Mouse (Mus musculus): ENCODE results near the gene Ctdnep1. TPM values are rescaled to one million over a fixed set of nuclear protein-coding genes. Genes with fewer than 3 reads are reported as not detected.

Ctdnep1 gene
- polyA plus RNA-seq, 1 experiment: 171 TPM

DNA sequence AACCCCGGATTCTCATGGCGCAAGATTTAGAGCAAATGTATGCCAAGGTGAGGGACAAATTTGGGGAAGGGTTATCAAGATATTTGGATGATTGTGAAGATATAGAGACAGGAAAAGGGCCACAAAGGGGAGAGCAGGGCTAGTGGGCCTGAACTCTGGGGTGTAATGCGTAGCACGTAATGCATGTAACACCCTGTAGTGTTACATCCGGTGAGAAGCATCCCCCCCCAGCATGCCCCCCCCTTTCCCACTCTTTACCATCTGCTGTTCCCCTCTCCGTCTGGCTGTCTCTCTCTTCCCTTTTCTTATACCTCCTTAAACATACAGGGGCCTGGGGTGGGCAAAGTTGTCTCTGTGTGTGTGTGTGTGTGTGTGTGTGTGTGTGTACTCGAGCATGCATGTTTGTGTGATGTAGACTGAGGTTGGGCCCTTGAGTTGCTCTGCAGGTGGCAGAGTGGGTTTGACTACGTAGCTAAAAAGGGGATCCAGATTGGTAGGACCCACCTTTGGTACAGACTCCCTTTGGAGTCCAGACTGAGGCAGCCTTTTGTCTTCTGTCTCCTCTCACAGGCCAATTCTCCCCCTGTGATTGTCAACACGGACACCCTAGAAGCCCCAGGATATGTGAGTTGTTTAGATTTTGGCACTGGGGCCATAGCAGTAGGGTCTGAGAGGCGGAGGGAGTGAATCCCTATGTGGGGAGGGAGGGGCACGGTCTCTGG, 49.0 kb downstream of the Ctdnep1 start:
- Histone ChIP-seq H3K4me3 (ENCODE audit: insufficient read depth, low read length) (no peak overlapping the region), H3K27ac (ENCODE audit: insufficient read depth, low read length) (no peak overlapping the region), H3K4me1 (ENCODE audit: control insufficient read depth, insufficient read depth, low read length) (peaks cover 11% of the 10 kb centered on the region)
- TF ChIP-seq CTCF (IDR thresholded peaks at IDR 0.05; ENCODE audit: borderline replicate concordance, insufficient read depth, low read length) (no peak), POLR2A (IDR thresholded peaks at IDR 0.05; ENCODE audit: low read depth, low read length) (no peak)

DNA sequence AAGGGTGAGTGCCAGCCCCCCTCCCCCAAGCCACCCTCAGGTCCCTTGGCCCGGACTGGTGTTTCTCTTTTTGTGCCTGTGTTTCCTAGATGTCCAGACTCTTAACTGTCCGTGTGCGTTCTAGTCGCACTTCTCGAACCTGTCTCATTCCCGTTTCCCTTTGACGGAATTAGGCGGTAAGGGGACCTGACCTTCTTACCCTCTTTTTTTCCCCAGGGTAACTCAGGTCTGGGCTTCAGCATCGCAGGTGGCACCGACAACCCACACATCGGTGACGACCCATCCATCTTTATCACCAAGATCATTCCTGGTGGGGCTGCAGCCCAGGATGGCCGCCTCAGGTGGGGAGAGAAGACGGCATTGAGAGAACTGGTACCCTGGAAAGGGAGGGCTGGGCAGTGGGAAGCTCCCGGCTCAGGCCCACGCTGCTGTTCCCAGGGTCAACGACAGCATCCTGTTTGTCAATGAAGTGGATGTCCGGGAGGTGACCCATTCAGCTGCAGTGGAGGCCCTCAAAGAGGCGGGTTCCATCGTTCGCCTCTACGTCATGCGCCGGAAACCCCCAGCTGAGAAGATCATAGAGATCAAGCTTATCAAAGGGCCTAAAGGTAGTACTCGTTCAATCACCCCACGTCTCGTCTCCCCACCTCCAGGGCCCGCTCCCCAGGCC, 49.8 kb downstream of the Ctdnep1 start:
- H3K27ac ChIP-seq (ENCODE audit: insufficient read depth, low read length): no peak overlapping the region
- no peak for TF ChIP-seq CTCF (IDR thresholded peaks at IDR 0.05; ENCODE audit: borderline replicate concordance, insufficient read depth, low read length)
- no peak for TF ChIP-seq POLR2A (IDR thresholded peaks at IDR 0.05; ENCODE audit: low read depth, low read length)
- H3K4me3 ChIP-seq (ENCODE audit: insufficient read depth, low read length): no peak overlapping the region
- peaks cover 11% of the 10 kb centered on the region for H3K4me1 ChIP-seq (ENCODE audit: control insufficient read depth, insufficient read depth, low read length)

DNA sequence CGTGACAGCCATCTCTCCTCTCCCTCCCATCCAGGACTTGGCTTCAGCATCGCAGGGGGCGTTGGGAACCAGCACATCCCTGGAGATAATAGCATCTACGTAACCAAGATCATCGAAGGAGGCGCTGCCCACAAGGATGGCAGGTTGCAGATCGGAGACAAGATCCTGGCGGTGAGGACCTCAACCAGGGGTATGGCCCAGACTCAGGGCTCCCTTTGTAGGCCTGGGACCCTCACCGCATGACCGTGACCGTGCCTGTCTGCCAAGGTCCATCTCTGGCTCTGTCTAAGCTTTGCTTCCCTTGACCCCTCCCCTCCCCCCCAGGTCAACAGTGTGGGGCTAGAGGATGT, 50.3 kb downstream of the Ctdnep1 start:
- Histone ChIP-seq H3K4me3 (ENCODE audit: insufficient read depth, low read length) (no peak overlapping the region), H3K4me1 (ENCODE audit: control insufficient read depth, insufficient read depth, low read length) (peaks cover 7% of the 10 kb centered on the region), H3K27ac (ENCODE audit: insufficient read depth, low read length) (no peak overlapping the region)
- TF ChIP-seq CTCF (IDR thresholded peaks at IDR 0.05; ENCODE audit: borderline replicate concordance, insufficient read depth, low read length) (no peak), POLR2A (IDR thresholded peaks at IDR 0.05; ENCODE audit: low read depth, low read length) (no peak)

GRCm38 (mm10) chr11:70038174-70038573, 57.2 kb downstream of the Ctdnep1 start:
- Histone ChIP-seq H3K4me1 (ENCODE audit: control insufficient read depth, insufficient read depth, low read length) (no peaks in the 10 kb centered on the region), H3K27ac (ENCODE audit: insufficient read depth, low read length) (no peak overlapping the region), H3K4me3 (ENCODE audit: insufficient read depth, low read length) (no peak overlapping the region)
- TF ChIP-seq POLR2A (IDR thresholded peaks at IDR 0.05; ENCODE audit: low read depth, low read length) (no peak), CTCF (IDR thresholded peaks at IDR 0.05; ENCODE audit: borderline replicate concordance, insufficient read depth, low read length) (no peak)

- H3K4me1 ChIP-seq (ENCODE audit: control insufficient read depth, insufficient read depth, low read length): no peaks in the 10 kb centered on the region
- no peak for TF ChIP-seq CTCF (IDR thresholded peaks at IDR 0.05; ENCODE audit: borderline replicate concordance, insufficient read depth, low read length)
- TF ChIP-seq POLR2A (IDR thresholded peaks at IDR 0.05; ENCODE audit: low read depth, low read length): no peak
- no peak overlapping the region for H3K27ac ChIP-seq (ENCODE audit: insufficient read depth, low read length)
- H3K4me3 ChIP-seq (ENCODE audit: insufficient read depth, low read length): no peak overlapping the region
Measured at GRCm38 (mm10) chr11:70039631-70040030, 58.7 kb downstream of the Ctdnep1 start.

- H3K27ac ChIP-seq (ENCODE audit: insufficient read depth, low read length): no peak overlapping the region
- TF ChIP-seq POLR2A (IDR thresholded peaks at IDR 0.05; ENCODE audit: low read depth, low read length): no peak
- TF ChIP-seq CTCF (IDR thresholded peaks at IDR 0.05; ENCODE audit: borderline replicate concordance, insufficient read depth, low read length): no peak
- no peaks in the 10 kb centered on the region for H3K4me1 ChIP-seq (ENCODE audit: control insufficient read depth, insufficient read depth, low read length)
- no peak overlapping the region for H3K4me3 ChIP-seq (ENCODE audit: insufficient read depth, low read length)
Measured at GRCm38 (mm10) chr11:70040184-70040583, 59.2 kb downstream of the Ctdnep1 start.

Other genes starting within 250 kb of the Ctdnep1 start
- gene Polr2a, start 222.5 kb upstream of the Ctdnep1 start, polyA plus RNA-seq (2011; ENCODE audit: insufficient read length, low read depth, missing spikeins): 82.6 and 90.9 TPM in 2 replicates
- gene Slc35g3, start 219.2 kb upstream of the Ctdnep1 start, polyA plus RNA-seq (2011; ENCODE audit: insufficient read length, low read depth, missing spikeins): not detected in 2 replicates
- gene Zbtb4, start 215.2 kb upstream of the Ctdnep1 start, polyA plus RNA-seq (2011; ENCODE audit: insufficient read length, low read depth, missing spikeins): 22.6 and 28.5 TPM in 2 replicates
- 4.6 and 7.2 TPM in 2 replicates for gene Chrnb1, start 185.2 kb upstream of the Ctdnep1 start, polyA plus RNA-seq (2011; ENCODE audit: insufficient read length, low read depth, missing spikeins)
- 1.1 and 2.5 TPM in 2 replicates for gene Fgf11, start 179.3 kb upstream of the Ctdnep1 start, polyA plus RNA-seq (2011; ENCODE audit: insufficient read length, low read depth, missing spikeins)
- gene Tmem102, start 175.5 kb upstream of the Ctdnep1 start, polyA plus RNA-seq (2011; ENCODE audit: insufficient read length, low read depth, missing spikeins): not detected in 2 replicates
- not detected in 2 replicates for gene Gm39566, start 165.9 kb upstream of the Ctdnep1 start, polyA plus RNA-seq (2011; ENCODE audit: insufficient read length, low read depth, missing spikeins)
- gene Spem2, start 162.7 kb upstream of the Ctdnep1 start, polyA plus RNA-seq (2011; ENCODE audit: insufficient read length, low read depth, missing spikeins): not detected in 2 replicates
- gene Spem1, start 159.0 kb upstream of the Ctdnep1 start, polyA plus RNA-seq (2011; ENCODE audit: insufficient read length, low read depth, missing spikeins): not detected in 2 replicates
- 33.8 and 42.0 TPM in 2 replicates for gene Nlgn2, start 143.4 kb upstream of the Ctdnep1 start, polyA plus RNA-seq (2011; ENCODE audit: insufficient read length, low read depth, missing spikeins)
- gene Tmem256, start 142.6 kb upstream of the Ctdnep1 start, polyA plus RNA-seq (2011; ENCODE audit: insufficient read length, low read depth, missing spikeins): 72.1 and 94.8 TPM in 2 replicates
- 120 and 128 TPM in 2 replicates for gene Plscr3, start 134.8 kb upstream of the Ctdnep1 start, polyA plus RNA-seq (2011; ENCODE audit: insufficient read length, low read depth, missing spikeins)
- gene Tnk1, start 122.4 kb upstream of the Ctdnep1 start, polyA plus RNA-seq (2011; ENCODE audit: insufficient read length, low read depth, missing spikeins): not detected in 2 replicates
- not detected in 2 replicates for gene Tmem95, start 103.1 kb upstream of the Ctdnep1 start, polyA plus RNA-seq (2011; ENCODE audit: insufficient read length, low read depth, missing spikeins)
- gene Kctd11, start 99.8 kb upstream of the Ctdnep1 start, polyA plus RNA-seq (2011; ENCODE audit: insufficient read length, low read depth, missing spikeins): 20.7 and 26.0 TPM in 2 replicates
- not detected in 2 replicates for gene Acap1, start 85.6 kb upstream of the Ctdnep1 start, polyA plus RNA-seq (2011; ENCODE audit: insufficient read length, low read depth, missing spikeins)
- gene 2810408A11Rik, start 80.2 kb upstream of the Ctdnep1 start, polyA plus RNA-seq (2011; ENCODE audit: insufficient read length, low read depth, missing spikeins): 3.5 and 4.9 TPM in 2 replicates
- gene Neurl4, start 80.1 kb upstream of the Ctdnep1 start, polyA plus RNA-seq (2011; ENCODE audit: insufficient read length, low read depth, missing spikeins): 30.8 and 31.8 TPM in 2 replicates
- gene Gps2, start 67.3 kb upstream of the Ctdnep1 start, polyA plus RNA-seq (2011; ENCODE audit: insufficient read length, low read depth, missing spikeins): 24.1 and 27.8 TPM in 2 replicates
- gene Eif5a, start 59.2 kb upstream of the Ctdnep1 start, polyA plus RNA-seq (2011; ENCODE audit: insufficient read length, low read depth, missing spikeins): 725 and 764 TPM in 2 replicates
- not detected in 2 replicates for gene Ybx2, start 45.4 kb upstream of the Ctdnep1 start, polyA plus RNA-seq (2011; ENCODE audit: insufficient read length, low read depth, missing spikeins)
- 2.3 and 2.7 TPM in 2 replicates for gene Slc2a4, start 33.0 kb upstream of the Ctdnep1 start, polyA plus RNA-seq (2011; ENCODE audit: insufficient read length, low read depth, missing spikeins)
- gene Cldn7, start 16.4 kb upstream of the Ctdnep1 start, polyA plus RNA-seq (2011; ENCODE audit: insufficient read length, low read depth, missing spikeins): not detected in 2 replicates
- 68.8 and 86.1 TPM in 2 replicates for gene Elp5, start 1.4 kb downstream of the Ctdnep1 start, polyA plus RNA-seq (2011; ENCODE audit: insufficient read length, low read depth, missing spikeins)
- gene Gabarap, start 10.0 kb downstream of the Ctdnep1 start, polyA plus RNA-seq (2011; ENCODE audit: insufficient read length, low read depth, missing spikeins): 639 and 646 TPM in 2 replicates
- gene Phf23, start 14.6 kb downstream of the Ctdnep1 start, polyA plus RNA-seq (2011; ENCODE audit: insufficient read length, low read depth, missing spikeins): 78.6 and 89.1 TPM in 2 replicates
- gene Dvl2, start 19.4 kb downstream of the Ctdnep1 start, polyA plus RNA-seq (2011; ENCODE audit: insufficient read length, low read depth, missing spikeins): 27.7 and 32.1 TPM in 2 replicates
- gene Acadvl, start 34.3 kb downstream of the Ctdnep1 start, polyA plus RNA-seq (2011; ENCODE audit: insufficient read length, low read depth, missing spikeins): 47.4 and 57.9 TPM in 2 replicates
- 69.8 and 77.7 TPM in 2 replicates for gene Dlg4, start 35.8 kb downstream of the Ctdnep1 start, polyA plus RNA-seq (2011; ENCODE audit: insufficient read length, low read depth, missing spikeins)
- 0.52 and 0.60 TPM in 2 replicates for gene Asgr1, start 72.9 kb downstream of the Ctdnep1 start, polyA plus RNA-seq (2011; ENCODE audit: insufficient read length, low read depth, missing spikeins)
- gene Asgr2, start 111.5 kb downstream of the Ctdnep1 start, polyA plus RNA-seq (2011; ENCODE audit: insufficient read length, low read depth, missing spikeins): not detected in 2 replicates
- gene Mgl2, start 149.2 kb downstream of the Ctdnep1 start, polyA plus RNA-seq (2011; ENCODE audit: insufficient read length, low read depth, missing spikeins): not detected in 2 replicates
- not detected in 2 replicates for gene Clec10a, start 175.0 kb downstream of the Ctdnep1 start, polyA plus RNA-seq (2011; ENCODE audit: insufficient read length, low read depth, missing spikeins)
- 2.2 and 4.7 TPM in 2 replicates for gene Slc16a11, start 231.6 kb downstream of the Ctdnep1 start, polyA plus RNA-seq (2011; ENCODE audit: insufficient read length, low read depth, missing spikeins)
- 2.7 and 9.3 TPM in 2 replicates for gene Slc16a13, start 239.9 kb downstream of the Ctdnep1 start, polyA plus RNA-seq (2011; ENCODE audit: insufficient read length, low read depth, missing spikeins)
- 0.70 and 2.5 TPM in 2 replicates for gene Bcl6b, start 248.6 kb downstream of the Ctdnep1 start, polyA plus RNA-seq (2011; ENCODE audit: insufficient read length, low read depth, missing spikeins)